Mouse (Mus musculus) MEL (cell line): Measurements from ENCODE around the gene Wdr72. TPM values are rescaled to one million over a fixed set of nuclear protein-coding genes. Genes with fewer than 3 reads are reported as not detected.

Source experiments
- DNase-seq: peaks from one replicate; pipeline ENCODE4 v3.0.0; 2011; ENCODE audit warnings: low read depth, low spot score
- H3K27ac ChIP-seq: 2 replicates; pipeline ENCODE4 v1.5.1; 2012; ENCODE audit warnings: low read depth, mild to moderate bottlenecking, control low read depth, low read length, moderate library complexity; ENCODE audit not compliant: control insufficient read depth
- H3K27me3 ChIP-seq, 2 experiments: fragments of 150-350 bp in 1 of 2; sonication (generic) in 1 of 2; 2 replicates each; pipeline ENCODE4 v1.6.1; 2012; ENCODE audit warnings: low read length in 2 of 2, mild to moderate bottlenecking in 2 of 2, improper control_type of control experiment in 1 of 2, moderate library complexity in 1 of 2; ENCODE audit not compliant: insufficient read depth in 2 of 2, control insufficient read depth in 1 of 2
- H3K36me3 ChIP-seq, 2 experiments: 2 replicates each; pipeline ENCODE4 v1.6.1; 2012 to 2014; ENCODE audit warnings: low read length in 2 of 2, improper control_type of control experiment in 1 of 2, inconsistent platforms in 1 of 2, mild to moderate bottlenecking in 1 of 2; ENCODE audit not compliant: insufficient read depth in 2 of 2, control insufficient read depth in 1 of 2
- H3K4me1 ChIP-seq, 2 experiments: fragments of 150-350 bp in 1 of 2; sonication (generic) in 1 of 2; 2 replicates each; pipeline ENCODE4 v1.6.1; 2012; ENCODE audit warnings: low read length in 2 of 2, improper control_type of control experiment in 1 of 2, mild to moderate bottlenecking in 1 of 2; ENCODE audit not compliant: insufficient read depth in 2 of 2, control insufficient read depth in 1 of 2
- H3K4me3 ChIP-seq, 2 experiments: fragments of 150-350 bp in 1 of 2; sonication (generic) in 1 of 2; 2 replicates each; pipeline ENCODE4 v1.5.1; 2012; ENCODE audit warnings: low read depth in 2 of 2, low read length in 2 of 2, mild to moderate bottlenecking in 2 of 2, moderate library complexity in 2 of 2, control low read depth in 1 of 2, improper control_type of control experiment in 1 of 2; ENCODE audit not compliant: control insufficient read depth in 1 of 2, insufficient read depth in 1 of 2
- H3K79me2 ChIP-seq: 2 replicates; pipeline ENCODE4 v1.6.1; 2012; ENCODE audit warnings: mild to moderate bottlenecking, low read length, moderate library complexity; ENCODE audit not compliant: control insufficient read depth, poor library complexity, insufficient read depth
- H3K9ac ChIP-seq: 2 replicates; pipeline ENCODE4 v1.6.1; 2012; ENCODE audit warnings: low read depth, mild to moderate bottlenecking, control low read depth, low read length, moderate library complexity; ENCODE audit not compliant: control insufficient read depth, poor library complexity, severe bottlenecking
- H3K9me3 ChIP-seq: fragments of 150-350 bp; sonication (generic); replicated peaks from 2 replicates; pipeline ENCODE4 v1.6.1; 2012; ENCODE audit warnings: mild to moderate bottlenecking, low read length, improper control_type of control experiment, moderate library complexity; ENCODE audit not compliant: insufficient read depth
- BHLHE40 ChIP-seq: IDR thresholded peaks from 2 replicates; pipeline ENCODE4 v1.6.1; 2012; ENCODE audit warnings: low read depth, mild to moderate bottlenecking, inconsistent platforms, low read length, improper control_type of control experiment, borderline replicate concordance
- CHD2 ChIP-seq: IDR thresholded peaks from 2 replicates; pipeline ENCODE4 v1.6.1; 2011; ENCODE audit warnings: low read length, improper control_type of control experiment
- CTCF ChIP-seq, 3 experiments: IDR thresholded peaks in 2 of 3; conservative IDR thresholded peaks in 1 of 3; 2 replicates each; pipeline ENCODE4 v1.5.1; 2011 to 2012; ENCODE audit warnings: low read length in 3 of 3, low read depth in 2 of 3, mild to moderate bottlenecking in 2 of 3, improper control_type of control experiment in 1 of 3, inconsistent platforms in 1 of 3, mixed read lengths in 1 of 3, moderate library complexity in 1 of 3; ENCODE audit not compliant: control insufficient read depth in 1 of 3, insufficient read depth in 1 of 3, poor library complexity in 1 of 3, severe bottlenecking in 1 of 3
- EP300 ChIP-seq, 2 experiments: IDR thresholded peaks; 2 replicates each; pipeline ENCODE4 v1.6.1; 2011; ENCODE audit warnings: improper control_type of control experiment in 2 of 2, low read length in 2 of 2, low read depth in 1 of 2, mild to moderate bottlenecking in 1 of 2
- ETS1 ChIP-seq: IDR thresholded peaks from 2 replicates; pipeline ENCODE4 v1.6.1; 2012; ENCODE audit warnings: low read depth, mild to moderate bottlenecking, inconsistent platforms, low read length, improper control_type of control experiment, moderate library complexity
- GABPA ChIP-seq: IDR thresholded peaks from 2 replicates; pipeline ENCODE4 v1.6.1; 2012; ENCODE audit warnings: low read depth, mild to moderate bottlenecking, inconsistent platforms, low read length, improper control_type of control experiment, moderate library complexity
- GATA1 ChIP-seq: IDR thresholded peaks from 2 replicates; pipeline ENCODE4 v1.6.1; 2011; ENCODE audit warnings: low read depth, low read length, improper control_type of control experiment
- HCFC1 ChIP-seq: IDR thresholded peaks from 2 replicates; pipeline ENCODE4 v1.6.1; 2012; ENCODE audit warnings: low read depth, mild to moderate bottlenecking, inconsistent platforms, low read length, improper control_type of control experiment, moderate library complexity
- KAT2A ChIP-seq: conservative IDR thresholded peaks from 2 replicates; pipeline ENCODE4 v1.6.1; 2012; ENCODE audit warnings: low read depth, low read length, improper control_type of control experiment, inconsistent platforms
- MAZ ChIP-seq: IDR thresholded peaks from 2 replicates; pipeline ENCODE4 v1.6.1; 2012; ENCODE audit warnings: low read depth, mild to moderate bottlenecking, inconsistent platforms, low read length, improper control_type of control experiment
- MXI1 ChIP-seq: IDR thresholded peaks from 2 replicates; pipeline ENCODE4 v1.6.1; 2011; ENCODE audit warnings: mild to moderate bottlenecking, low read depth, low read length, improper control_type of control experiment
- NRF1 ChIP-seq: IDR thresholded peaks from 2 replicates; pipeline ENCODE4 v1.6.1; 2014; ENCODE audit warnings: low read depth, mild to moderate bottlenecking, inconsistent platforms, low read length, improper control_type of control experiment, moderate library complexity; ENCODE audit not compliant: poor library complexity, insufficient read depth, severe bottlenecking
- POLR2A ChIP-seq, 2 experiments: IDR thresholded peaks; 2 replicates each; pipeline ENCODE4 v1.6.1; 2011 to 2012; ENCODE audit warnings: low read length in 2 of 2, mild to moderate bottlenecking in 2 of 2, control low read depth in 1 of 2, improper control_type of control experiment in 1 of 2, low read depth in 1 of 2, moderate library complexity in 1 of 2; ENCODE audit not compliant: control insufficient read depth in 1 of 2, insufficient read depth in 1 of 2, poor library complexity in 1 of 2
- RAD21 ChIP-seq: IDR thresholded peaks from 2 replicates; pipeline ENCODE4 v1.6.1; 2011; ENCODE audit warnings: mild to moderate bottlenecking, low read depth, low read length, improper control_type of control experiment
- SIN3A ChIP-seq: IDR thresholded peaks from 2 replicates; pipeline ENCODE4 v1.6.1; 2012; ENCODE audit warnings: low read length, improper control_type of control experiment, inconsistent platforms
- SMC3 ChIP-seq: IDR thresholded peaks from 2 replicates; pipeline ENCODE4 v1.6.1; 2011; ENCODE audit warnings: low read depth, low read length, improper control_type of control experiment
- TBP ChIP-seq: IDR thresholded peaks from 2 replicates; pipeline ENCODE4 v1.8.0; 2011; ENCODE audit warnings: low read depth, low read length, improper control_type of control experiment
- UBTF ChIP-seq: IDR thresholded peaks from 2 replicates; pipeline ENCODE4 v1.6.1; 2012; ENCODE audit warnings: low read depth, mild to moderate bottlenecking, inconsistent platforms, low read length, improper control_type of control experiment, moderate library complexity, borderline replicate concordance; ENCODE audit not compliant: insufficient read depth
- USF1 ChIP-seq: IDR thresholded peaks from 2 replicates; pipeline ENCODE4 v1.6.1; 2014; ENCODE audit warnings: low read depth, mild to moderate bottlenecking, inconsistent platforms, low read length, improper control_type of control experiment, moderate library complexity
- USF2 ChIP-seq, 2 experiments: IDR thresholded peaks; 2 replicates each; pipeline ENCODE4 v1.6.1; 2011 to 2012; ENCODE audit warnings: improper control_type of control experiment in 2 of 2, low read length in 2 of 2, borderline replicate concordance in 1 of 2, inconsistent platforms in 1 of 2, low read depth in 1 of 2, mild to moderate bottlenecking in 1 of 2; ENCODE audit not compliant: insufficient read depth in 1 of 2
- polyA plus RNA-seq, 2 experiments: library from polyadenylated mRNA; stranded (reverse) in 1 of 2; unstranded in 1 of 2; fragments of >175 nt in 1 of 2; fragments of >200 nt in 1 of 2; gene quantifications; 2 replicates each; pipeline versions ENCODE4 v1.2.1 to v1.2.4; 2012; ENCODE audit warnings: low replicate concordance in 2 of 2, low read depth in 1 of 2; ENCODE audit not compliant: insufficient read length in 2 of 2, insufficient read depth in 1 of 2, missing spikeins in 1 of 2
- total RNA-seq: library from RNA; depleted of rRNA; stranded (reverse); fragments of 300-350 nt; gene quantifications from 2 replicates; pipeline ENCODE4 v1.2.3, GENCODE M21; 2012

Wdr72 gene
- total and polyA plus RNA-seq, 3 experiments, result not detected

GRCm38 (mm10) chr9:74277752-74278385 is 167.7 kb downstream of the Wdr72 start:
- DNase-seq, result no peak
- H3K36me3 ChIP-seq, result no peaks in the 10 kb centered on the region
- H3K9me3 ChIP-seq, result no peaks in the 10 kb centered on the region; the same call in 1 of the 2 replicates
- H3K79me2 ChIP-seq, result no peaks in the 10 kb centered on the region
- no peak overlapping the region for H3K9ac ChIP-seq
- no peak overlapping the region for H3K4me3 ChIP-seq
- H3K4me1 ChIP-seq, result no peaks in the 10 kb centered on the region
- H3K27me3 ChIP-seq, result no peaks in the 10 kb centered on the region
- TF ChIP-seq USF1, result no peak
- TF ChIP-seq RAD21, result no peak
- TF ChIP-seq GABPA, result no peak
- TF ChIP-seq USF2 (IDR thresholded peaks at IDR 0.05; ENCODE audit: borderline replicate concordance in 1 of 2, insufficient read depth in 1 of 2, low read depth in 1 of 2, low read length in 2 of 2), result no peak
- TF ChIP-seq BHLHE40, result no peak
- H3K27ac ChIP-seq, result no peak overlapping the region

GRCm38 (mm10) chr9:74282072-74282471 is 171.9 kb downstream of the Wdr72 start:
- no peaks in the 10 kb centered on the region for H3K36me3 ChIP-seq
- no peak for TF ChIP-seq UBTF
- no peak for TF ChIP-seq CHD2
- no peak for TF ChIP-seq CTCF (IDR thresholded peaks at IDR 0.05 in 2 of 3, conservative IDR thresholded peaks at IDR 0.05 in 1 of 3; ENCODE audit: control insufficient read depth in 1 of 3, insufficient read depth in 1 of 3, low read depth in 2 of 3, low read length in 3 of 3, poor library complexity in 1 of 3, severe bottlenecking in 1 of 3)
- TF ChIP-seq HCFC1, result no peak
- no peak for TF ChIP-seq MAZ
- TF ChIP-seq, all 39 proteins: peak for 0
- no peak overlapping the region for H3K27ac ChIP-seq
- H3K9ac ChIP-seq, result no peak overlapping the region
- H3K79me2 ChIP-seq, result no peaks in the 10 kb centered on the region
- DNase-seq, result no peak
- no peak overlapping the region for H3K4me3 ChIP-seq
- no peaks in the 10 kb centered on the region for H3K9me3 ChIP-seq
- no peaks in the 10 kb centered on the region for H3K27me3 ChIP-seq
- no peaks in the 10 kb centered on the region for H3K4me1 ChIP-seq

- no peak overlapping the region for H3K9ac ChIP-seq
- no peaks in the 10 kb centered on the region for H3K36me3 ChIP-seq
- no peaks in the 10 kb centered on the region for H3K4me1 ChIP-seq
- no peak overlapping the region for H3K4me3 ChIP-seq
- H3K9me3 ChIP-seq, result no peaks in the 10 kb centered on the region
- H3K79me2 ChIP-seq, result no peaks in the 10 kb centered on the region
- TF ChIP-seq USF1, result no peak
- no peak for TF ChIP-seq NRF1
- no peak for TF ChIP-seq ETS1
- no peak for TF ChIP-seq TBP
- no peak for TF ChIP-seq SIN3A
- no peak for TF ChIP-seq BHLHE40
- TF ChIP-seq KAT2A, result no peak
- no peak for TF ChIP-seq MXI1
- no peak for TF ChIP-seq CHD2
- no peak for TF ChIP-seq MAZ
- no peak for TF ChIP-seq RAD21
- TF ChIP-seq GATA1, result no peak
- no peak for TF ChIP-seq EP300 (IDR thresholded peaks at IDR 0.05; ENCODE audit: low read depth in 1 of 2, low read length in 2 of 2)
- TF ChIP-seq POLR2A (IDR thresholded peaks at IDR 0.05; ENCODE audit: control insufficient read depth in 1 of 2, insufficient read depth in 1 of 2, low read depth in 1 of 2, low read length in 2 of 2, poor library complexity in 1 of 2), result no peak
- TF ChIP-seq HCFC1, result no peak
- TF ChIP-seq SMC3, result no peak
- TF ChIP-seq GABPA, result no peak
- no peaks in the 10 kb centered on the region for H3K27me3 ChIP-seq
- no peak for DNase-seq
- H3K27ac ChIP-seq, result no peak overlapping the region
These were observed 176.1 kb downstream of the Wdr72 start for GRCm38 (mm10) chr9:74286210-74286609.
